Mouse (Mus musculus): ENCODE data around the gene Sh2b3. TPM values are rescaled to one million over a fixed set of nuclear protein-coding genes. Genes with fewer than 3 reads are reported as not detected.

Sh2b3 gene
- total RNA-seq, 1 experiment from 2014 or later: 81.7 TPM

DNA sequence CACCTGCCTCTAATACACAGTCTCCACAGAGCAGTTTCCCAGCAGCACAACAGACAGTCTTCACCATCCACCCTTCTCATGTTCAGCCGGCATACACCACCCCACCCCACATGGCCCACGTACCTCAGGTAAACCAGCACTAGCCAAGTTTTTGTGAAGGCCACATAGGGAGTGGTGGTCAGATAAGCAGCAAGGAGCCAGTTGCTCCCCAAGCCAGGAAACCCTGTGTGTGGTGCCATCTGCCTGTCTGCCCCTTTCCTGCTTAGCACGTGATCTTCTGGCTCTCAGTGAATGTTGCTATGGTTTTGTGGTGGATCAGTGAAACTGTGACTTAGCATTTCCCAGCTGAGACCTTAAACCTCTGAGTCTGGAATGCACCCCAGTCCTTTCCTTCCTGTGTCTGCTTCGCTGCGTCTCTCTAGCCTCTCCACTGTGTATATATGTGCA is 25.9 kb downstream of the Sh2b3 start:
- ATAC-seq (ENCODE audit: extremely low read depth, insufficient number of reproducible peaks, low FRiP score, poor library complexity, severe bottlenecking): no peak

DNA sequence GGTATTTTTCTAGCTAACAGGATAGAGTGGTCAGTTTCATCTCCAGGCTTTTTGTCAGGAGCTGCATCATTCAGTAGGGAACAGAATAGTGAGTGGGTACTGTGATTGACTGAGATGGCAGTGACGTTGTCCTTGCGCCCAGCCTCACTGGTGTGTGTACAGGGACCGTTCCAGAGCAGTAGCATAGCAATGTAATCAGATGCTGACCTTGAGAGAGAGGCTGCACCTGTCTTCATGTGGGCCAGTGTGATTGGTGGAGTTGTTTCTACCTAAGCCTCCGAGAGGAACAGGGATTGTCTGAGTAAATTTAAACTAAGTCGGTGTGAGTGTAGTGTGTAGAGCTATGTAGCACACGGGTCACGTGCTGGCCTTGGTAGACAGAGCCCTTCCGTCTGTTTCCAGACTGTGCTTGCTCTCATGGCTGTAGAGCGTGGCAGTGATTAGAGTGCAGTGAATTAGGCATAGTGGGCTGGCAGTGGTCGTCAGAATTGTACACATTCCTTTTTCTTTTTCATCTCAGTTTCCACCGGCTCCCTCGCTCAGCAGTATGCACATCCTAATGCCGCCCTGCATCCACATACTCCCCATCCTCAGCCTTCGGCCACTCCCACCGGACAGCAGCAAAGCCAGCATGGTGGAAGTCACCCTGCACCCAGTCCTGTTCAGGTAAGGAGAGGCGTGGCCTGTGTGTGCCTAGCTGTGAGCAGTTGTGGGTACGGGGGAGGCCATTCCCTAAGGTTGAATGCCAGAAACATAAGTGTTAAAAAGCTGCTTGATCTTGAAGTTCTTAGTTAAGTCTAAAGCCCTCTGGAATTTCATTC is 26.9 kb downstream of the Sh2b3 start:
- no peak for ATAC-seq (ENCODE audit: extremely low read depth, insufficient number of reproducible peaks, low FRiP score, poor library complexity, severe bottlenecking)

- ATAC-seq (ENCODE audit: extremely low read depth, insufficient number of reproducible peaks, low FRiP score, poor library complexity, severe bottlenecking): no peak
These were observed 27.7 kb downstream of the Sh2b3 start for GRCm38 (mm10) chr5:121809667-121810224.

GRCm38 (mm10) chr5:121808202-121808601 is 29.2 kb downstream of the Sh2b3 start:
- no peak for ATAC-seq (ENCODE audit: extremely low read depth, insufficient number of reproducible peaks, low FRiP score, poor library complexity, severe bottlenecking)

DNA sequence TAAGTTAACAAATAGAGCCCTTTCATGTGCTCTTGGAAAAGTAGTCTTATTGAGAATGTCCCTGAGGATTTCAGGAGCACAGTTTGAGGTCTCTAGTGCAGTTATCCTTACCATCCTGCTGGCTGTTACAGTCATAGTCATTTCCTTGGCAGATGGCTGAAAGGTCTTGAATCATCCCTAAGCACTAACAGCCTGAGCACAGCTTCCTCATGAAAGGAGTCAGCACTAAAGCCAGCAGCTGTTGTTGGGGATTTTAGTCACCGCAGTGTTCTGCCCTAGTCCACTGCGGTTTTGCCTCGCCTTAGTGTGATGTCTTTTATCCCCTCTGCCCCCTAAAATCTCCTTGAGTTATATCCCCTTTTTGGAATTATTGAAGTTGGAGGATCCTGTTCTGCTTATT is 30.3 kb downstream of the Sh2b3 start:
- no peak for ATAC-seq (ENCODE audit: extremely low read depth, insufficient number of reproducible peaks, low FRiP score, poor library complexity, severe bottlenecking)

DNA sequence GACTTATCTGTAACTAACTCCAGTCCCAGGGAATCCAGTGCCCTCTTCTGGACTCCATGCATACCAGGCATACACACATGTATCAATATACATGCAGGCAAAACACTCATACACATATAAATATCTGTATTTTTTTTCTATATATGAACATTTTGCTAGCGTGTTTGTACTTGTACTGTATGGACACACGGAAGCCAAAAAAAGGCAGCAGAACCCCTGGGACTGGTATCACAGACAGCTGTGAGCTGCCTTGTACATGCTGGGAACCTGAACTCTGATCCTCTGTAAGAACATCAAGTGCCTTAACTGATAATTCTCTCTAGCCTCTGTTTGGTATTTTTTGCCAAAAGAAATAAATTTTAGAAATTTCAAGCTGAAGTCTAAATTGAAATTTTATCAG is 39.0 kb downstream of the Sh2b3 start:
- no peak for ATAC-seq (ENCODE audit: extremely low read depth, insufficient number of reproducible peaks, low FRiP score, poor library complexity, severe bottlenecking)

GRCm38 (mm10) chr5:121795800-121796199 is 41.6 kb downstream of the Sh2b3 start:
- ATAC-seq (ENCODE audit: extremely low read depth, insufficient number of reproducible peaks, low FRiP score, poor library complexity, severe bottlenecking): peak; percentile 39; the same call in 1 of the 2 replicates

DNA sequence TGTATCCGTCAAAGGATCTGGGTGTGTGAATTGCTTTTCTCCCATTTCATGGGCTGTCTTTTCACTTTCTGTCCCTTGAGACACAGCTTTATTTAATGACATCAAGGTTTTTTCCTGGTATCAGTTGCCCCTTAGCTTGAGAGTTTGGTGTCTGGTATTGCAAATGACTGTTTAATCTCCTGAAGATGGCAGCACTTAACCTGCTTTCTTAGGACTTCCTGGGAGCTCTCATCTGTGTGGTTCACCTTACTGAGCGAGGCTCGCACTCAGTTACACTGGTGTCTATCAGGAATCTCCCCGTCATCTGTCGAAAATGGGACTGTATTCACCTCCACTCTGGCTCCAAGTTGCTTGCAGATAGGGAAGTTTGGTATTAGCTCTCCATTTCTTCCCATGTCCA is 46.4 kb downstream of the Sh2b3 start:
- ATAC-seq (ENCODE audit: extremely low read depth, insufficient number of reproducible peaks, low FRiP score, poor library complexity, severe bottlenecking): no peak

DNA sequence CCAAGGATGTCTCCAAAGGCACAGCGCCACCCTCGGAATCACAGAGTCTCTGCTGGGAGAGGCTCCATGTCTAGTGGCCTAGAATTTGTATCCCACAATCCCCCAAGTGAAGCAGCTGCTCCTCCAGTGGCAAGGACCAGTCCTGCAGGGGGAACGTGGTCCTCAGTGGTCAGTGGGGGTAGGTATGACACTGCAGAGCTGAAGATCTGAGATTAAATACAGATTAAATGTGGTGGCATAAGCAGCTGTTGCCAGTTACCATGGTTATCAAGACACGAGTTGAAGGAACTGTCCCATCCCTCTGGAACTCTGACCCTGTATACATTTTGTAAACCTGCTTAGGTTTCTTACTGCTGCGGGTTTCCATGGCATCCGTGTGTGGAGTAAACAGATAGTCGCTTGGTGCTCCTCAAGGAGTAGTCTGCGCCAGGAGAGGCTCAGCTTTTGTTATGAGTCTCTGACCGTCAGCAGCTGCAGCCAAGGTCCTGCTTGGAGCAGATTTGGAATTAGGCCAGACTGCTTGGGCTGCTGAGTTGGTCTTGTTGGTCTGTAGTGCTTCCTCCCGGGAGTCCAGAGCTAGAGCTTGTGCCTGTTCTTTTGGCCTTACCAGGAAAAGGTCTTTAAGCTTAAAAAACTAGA is 53.5 kb downstream of the Sh2b3 start:
- ATAC-seq (ENCODE audit: extremely low read depth, insufficient number of reproducible peaks, low FRiP score, poor library complexity, severe bottlenecking): no peak

GRCm38 (mm10) chr5:121782467-121782866 is 55.0 kb downstream of the Sh2b3 start:
- ATAC-seq (ENCODE audit: extremely low read depth, insufficient number of reproducible peaks, low FRiP score, poor library complexity, severe bottlenecking): no peak

DNA sequence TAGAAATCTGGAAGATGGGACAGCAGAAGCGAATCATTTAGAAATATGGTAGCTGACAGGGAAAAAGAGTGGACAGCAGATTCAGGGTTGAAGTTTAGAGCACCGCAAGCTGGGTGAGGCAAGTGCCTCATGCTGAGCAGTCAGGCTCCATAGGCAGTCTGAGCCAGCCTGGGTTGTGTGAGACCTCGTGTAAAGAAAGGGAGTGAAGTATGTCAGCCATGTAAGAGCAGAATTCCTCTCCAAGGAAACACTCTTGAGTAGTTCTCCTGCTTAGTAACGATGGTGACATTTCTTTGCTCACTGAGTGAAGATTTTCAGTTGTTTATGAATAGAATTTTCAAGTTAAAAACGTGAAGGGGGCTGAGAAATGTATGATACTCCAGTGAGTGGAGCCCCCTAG is 57.3 kb downstream of the Sh2b3 start:
- ATAC-seq (ENCODE audit: extremely low read depth, insufficient number of reproducible peaks, low FRiP score, poor library complexity, severe bottlenecking): no peak

- no peak for ATAC-seq (ENCODE audit: extremely low read depth, insufficient number of reproducible peaks, low FRiP score, poor library complexity, severe bottlenecking)
These were observed 58.8 kb downstream of the Sh2b3 start for GRCm38 (mm10) chr5:121778485-121779119.

DNA sequence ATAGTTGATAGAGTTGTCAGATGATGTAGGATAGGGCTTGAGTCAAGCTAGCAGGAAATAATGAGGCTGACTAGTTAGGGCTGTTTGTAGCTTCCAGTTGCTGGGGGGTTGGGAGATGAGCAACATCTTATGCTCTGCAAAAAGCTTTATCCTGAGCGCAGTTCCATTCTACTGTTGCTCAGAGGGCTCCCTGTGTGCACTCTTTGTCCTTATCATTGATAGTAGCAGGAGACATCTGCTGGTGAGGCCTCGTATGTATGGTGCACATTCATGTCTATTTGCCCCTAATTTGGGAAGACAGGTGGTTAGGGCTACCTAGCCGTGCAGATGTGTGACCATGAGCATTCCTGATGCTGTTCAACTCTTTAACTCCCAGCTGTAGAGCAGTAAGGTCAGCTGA is 65.8 kb downstream of the Sh2b3 start:
- ATAC-seq (ENCODE audit: extremely low read depth, insufficient number of reproducible peaks, low FRiP score, poor library complexity, severe bottlenecking): no peak

DNA sequence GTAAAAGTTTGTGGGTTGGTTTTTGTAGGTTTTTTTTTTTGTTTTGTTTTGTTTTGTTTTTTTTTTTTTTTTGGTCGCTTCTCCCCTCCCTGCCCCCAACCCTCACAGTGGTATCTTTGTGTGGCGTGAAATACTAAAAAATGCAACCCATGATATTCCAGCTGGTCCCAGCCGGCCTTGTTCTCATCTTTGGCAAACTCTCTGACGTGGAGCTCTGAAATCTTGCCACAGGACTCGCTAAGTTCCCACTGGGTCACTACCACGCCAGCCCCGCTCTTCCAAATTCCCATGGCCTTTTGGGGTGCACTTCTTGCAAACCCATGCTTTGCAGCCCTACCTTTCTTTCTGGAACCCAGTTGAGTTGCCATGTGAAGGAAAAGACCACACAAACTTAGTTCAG is 67.6 kb downstream of the Sh2b3 start:
- ATAC-seq (ENCODE audit: extremely low read depth, insufficient number of reproducible peaks, low FRiP score, poor library complexity, severe bottlenecking): no peak

GRCm38 (mm10) chr5:121767564-121767963 is 69.9 kb downstream of the Sh2b3 start:
- ATAC-seq (ENCODE audit: extremely low read depth, insufficient number of reproducible peaks, low FRiP score, poor library complexity, severe bottlenecking): no peak

- no peak for ATAC-seq (ENCODE audit: extremely low read depth, insufficient number of reproducible peaks, low FRiP score, poor library complexity, severe bottlenecking)
These were observed 71.2 kb downstream of the Sh2b3 start for GRCm38 (mm10) chr5:121766038-121766773.
